Mouse (Mus musculus) c-Kit-positive CD71-negative TER-119-negative erythroid progenitor cells, embryonic 14.5 days (primary cell): ENCODE results near the gene Mllt6.
"Not testable (repeated sequence)": the region's sequence is repeated elsewhere in the genome, so short reads cannot be mapped to it uniquely, and the experiment has no call there.

Experiments used
- DNase-seq: peaks from one replicate; pipeline ENCODE4 v3.0.0-alpha.2; 2013; ENCODE audit warnings: low read depth

The Mllt6 gene

GRCm38 (mm10) chr11:97716021-97716420 is 52.8 kb downstream of the Mllt6 start:
- no peak for DNase-seq

GRCm38 (mm10) chr11:97717369-97718280 is 54.4 kb downstream of the Mllt6 start:
- DNase-seq = no peak

GRCm38 (mm10) chr11:97718281-97718860 is 55.2 kb downstream of the Mllt6 start:
- no peak for DNase-seq

GRCm38 (mm10) chr11:97719041-97719440 is 55.8 kb downstream of the Mllt6 start:
- DNase-seq = no peak

GRCm38 (mm10) chr11:97721338-97721737 is 58.1 kb downstream of the Mllt6 start:
- no peak for DNase-seq

GRCm38 (mm10) chr11:97723709-97724108 is 60.5 kb downstream of the Mllt6 start:
- no peak for DNase-seq

- no peak for DNase-seq
Observed at GRCm38 (mm10) chr11:97728311-97728710, 65.1 kb downstream of the Mllt6 start.

- no peak for DNase-seq
Observed at GRCm38 (mm10) chr11:97728730-97729129, 65.5 kb downstream of the Mllt6 start.

- DNase-seq = no peak
Observed at GRCm38 (mm10) chr11:97733689-97734088, 70.5 kb downstream of the Mllt6 start.

GRCm38 (mm10) chr11:97734810-97735209 is 71.6 kb downstream of the Mllt6 start:
- not testable (repeated sequence) for DNase-seq
